Mouse (Mus musculus): ENCODE data around the gene Wfdc15a. TPM values are rescaled to one million over a fixed set of nuclear protein-coding genes. Genes with fewer than 3 reads are reported as not detected.

Gene Wfdc15a
- total and polyA plus RNA-seq, 3 experiments: 0.82 TPM; not detected in 2

- Histone ChIP-seq H3K4me3 (ENCODE audit: low read depth, low read length) (no peak overlapping the region), H3K36me3 (replicated peaks) (peaks cover 16% of the 10 kb centered on the region), H3K9me3 (replicated peaks) (no peaks in the 10 kb centered on the region), H3K27me3 (ENCODE audit: insufficient read depth, low read length) (no peaks in the 10 kb centered on the region; the same call in 1 of the 2 replicates), H3K4me1 (ENCODE audit: insufficient read depth, low read depth, low read length) (no peaks in the 10 kb centered on the region)
- no peak for DNase-seq (ENCODE audit: low spot score)
- TF ChIP-seq CTCF (IDR thresholded peaks at IDR 0.05; ENCODE audit: low read depth, low read length) (no peak), GATA2 (IDR thresholded peaks at IDR 0.05; ENCODE audit: borderline replicate concordance, low read depth, low read length) (no peak), GATA1 (IDR thresholded peaks at IDR 0.05; ENCODE audit: borderline replicate concordance, low read length) (no peak), POLR2AphosphoS5 (IDR thresholded peaks at IDR 0.05; ENCODE audit: insufficient replicate concordance, low read depth, low read length) (no peak), TAL1 (conservative IDR thresholded peaks at IDR 0.05; ENCODE audit: low read depth, low read length) (no peak)
- ATAC-seq (ENCODE audit: extremely low read depth, insufficient number of reproducible peaks, low FRiP score, poor library complexity, severe bottlenecking): no peak
Observed at GRCm38 (mm10) chr2:164161515-164162055, 38.3 kb downstream of the Wfdc15a start.

- Histone ChIP-seq H3K9me3 (replicated peaks) (no peaks in the 10 kb centered on the region), H3K4me3 (ENCODE audit: low read depth, low read length) (no peak overlapping the region), H3K4me1 (ENCODE audit: insufficient read depth, low read depth, low read length) (no peaks in the 10 kb centered on the region), H3K36me3 (replicated peaks) (peaks cover 41% of the 10 kb centered on the region), H3K27me3 (ENCODE audit: insufficient read depth, low read length) (no peaks in the 10 kb centered on the region)
- no peak for ATAC-seq (ENCODE audit: extremely low read depth, insufficient number of reproducible peaks, low FRiP score, poor library complexity, severe bottlenecking)
- DNase-seq (ENCODE audit: low spot score): no peak
- no peak for TF ChIP-seq GATA2 (IDR thresholded peaks at IDR 0.05; ENCODE audit: borderline replicate concordance, low read depth, low read length)
- TF ChIP-seq POLR2AphosphoS5 (IDR thresholded peaks at IDR 0.05; ENCODE audit: insufficient replicate concordance, low read depth, low read length): no peak
- TF ChIP-seq CTCF (IDR thresholded peaks at IDR 0.05; ENCODE audit: low read depth, low read length): no peak
- TF ChIP-seq TAL1 (conservative IDR thresholded peaks at IDR 0.05; ENCODE audit: low read depth, low read length): no peak
- no peak for TF ChIP-seq GATA1 (IDR thresholded peaks at IDR 0.05; ENCODE audit: borderline replicate concordance, low read length)
Observed at GRCm38 (mm10) chr2:164158838-164159237, 41.1 kb downstream of the Wfdc15a start.

GRCm38 (mm10) chr2:164156158-164156557 is 43.8 kb downstream of the Wfdc15a start:
- Histone ChIP-seq H3K4me3 (ENCODE audit: low read depth, low read length) (no peak overlapping the region), H3K36me3 (replicated peaks) (peaks cover 67% of the 10 kb centered on the region), H3K9me3 (replicated peaks) (no peaks in the 10 kb centered on the region), H3K27me3 (ENCODE audit: insufficient read depth, low read length) (no peaks in the 10 kb centered on the region), H3K4me1 (ENCODE audit: insufficient read depth, low read depth, low read length) (no peaks in the 10 kb centered on the region)
- no peak for DNase-seq (ENCODE audit: low spot score)
- TF ChIP-seq TAL1 (conservative IDR thresholded peaks at IDR 0.05; ENCODE audit: low read depth, low read length): no peak
- TF ChIP-seq GATA1 (IDR thresholded peaks at IDR 0.05; ENCODE audit: borderline replicate concordance, low read length): no peak
- no peak for TF ChIP-seq GATA2 (IDR thresholded peaks at IDR 0.05; ENCODE audit: borderline replicate concordance, low read depth, low read length)
- no peak for TF ChIP-seq POLR2AphosphoS5 (IDR thresholded peaks at IDR 0.05; ENCODE audit: insufficient replicate concordance, low read depth, low read length)
- no peak for TF ChIP-seq CTCF (IDR thresholded peaks at IDR 0.05; ENCODE audit: low read depth, low read length)
- no peak for ATAC-seq (ENCODE audit: extremely low read depth, insufficient number of reproducible peaks, low FRiP score, poor library complexity, severe bottlenecking)

GRCm38 (mm10) chr2:164154007-164154406 is 45.9 kb downstream of the Wfdc15a start:
- no peaks in the 10 kb centered on the region for H3K4me1 ChIP-seq (ENCODE audit: insufficient read depth, low read depth, low read length)
- no peaks in the 10 kb centered on the region for H3K27me3 ChIP-seq (ENCODE audit: insufficient read depth, low read length)
- ATAC-seq (ENCODE audit: extremely low read depth, insufficient number of reproducible peaks, low FRiP score, poor library complexity, severe bottlenecking) (no peak), DNase-seq (ENCODE audit: low spot score) (no peak)
- peaks cover 88% of the 10 kb centered on the region for H3K36me3 ChIP-seq (replicated peaks)
- no peak overlapping the region for H3K4me3 ChIP-seq (ENCODE audit: low read depth, low read length)
- H3K9me3 ChIP-seq (replicated peaks): no peaks in the 10 kb centered on the region
- no peak for TF ChIP-seq POLR2AphosphoS5 (IDR thresholded peaks at IDR 0.05; ENCODE audit: insufficient replicate concordance, low read depth, low read length)
- no peak for TF ChIP-seq GATA1 (IDR thresholded peaks at IDR 0.05; ENCODE audit: borderline replicate concordance, low read length)
- TF ChIP-seq TAL1 (conservative IDR thresholded peaks at IDR 0.05; ENCODE audit: low read depth, low read length): no peak
- no peak for TF ChIP-seq CTCF (IDR thresholded peaks at IDR 0.05; ENCODE audit: low read depth, low read length)
- TF ChIP-seq GATA2 (IDR thresholded peaks at IDR 0.05; ENCODE audit: borderline replicate concordance, low read depth, low read length): no peak

- Histone ChIP-seq H3K4me1 (ENCODE audit: insufficient read depth, low read depth, low read length) (no peaks in the 10 kb centered on the region), H3K9me3 (replicated peaks) (no peaks in the 10 kb centered on the region), H3K27me3 (ENCODE audit: insufficient read depth, low read length) (no peaks in the 10 kb centered on the region), H3K4me3 (ENCODE audit: low read depth, low read length) (no peak overlapping the region), H3K36me3 (replicated peaks) (peaks cover 96% of the 10 kb centered on the region)
- DNase-seq (ENCODE audit: low spot score): no peak
- no peak for ATAC-seq (ENCODE audit: extremely low read depth, insufficient number of reproducible peaks, low FRiP score, poor library complexity, severe bottlenecking)
- TF ChIP-seq GATA1 (IDR thresholded peaks at IDR 0.05; ENCODE audit: borderline replicate concordance, low read length) (no peak), POLR2AphosphoS5 (IDR thresholded peaks at IDR 0.05; ENCODE audit: insufficient replicate concordance, low read depth, low read length) (no peak), CTCF (IDR thresholded peaks at IDR 0.05; ENCODE audit: low read depth, low read length) (no peak), GATA2 (IDR thresholded peaks at IDR 0.05; ENCODE audit: borderline replicate concordance, low read depth, low read length) (no peak), TAL1 (conservative IDR thresholded peaks at IDR 0.05; ENCODE audit: low read depth, low read length) (no peak)
Observed at GRCm38 (mm10) chr2:164152341-164152740, 47.6 kb downstream of the Wfdc15a start.

- peaks cover 2% of the 10 kb centered on the region; the same call in 1 of the 2 replicates for H3K4me1 ChIP-seq (ENCODE audit: insufficient read depth, low read depth, low read length)
- DNase-seq (ENCODE audit: low spot score) (no peak), ATAC-seq (ENCODE audit: extremely low read depth, insufficient number of reproducible peaks, low FRiP score, poor library complexity, severe bottlenecking) (no peak)
- H3K36me3 ChIP-seq (replicated peaks): peaks cover 96% of the 10 kb centered on the region
- H3K4me3 ChIP-seq (ENCODE audit: low read depth, low read length): no peak overlapping the region
- H3K27me3 ChIP-seq (ENCODE audit: insufficient read depth, low read length): no peaks in the 10 kb centered on the region
- no peak for TF ChIP-seq POLR2AphosphoS5 (IDR thresholded peaks at IDR 0.05; ENCODE audit: insufficient replicate concordance, low read depth, low read length)
- no peak for TF ChIP-seq GATA1 (IDR thresholded peaks at IDR 0.05; ENCODE audit: borderline replicate concordance, low read length)
- TF ChIP-seq GATA2 (IDR thresholded peaks at IDR 0.05; ENCODE audit: borderline replicate concordance, low read depth, low read length): no peak
- no peak for TF ChIP-seq CTCF (IDR thresholded peaks at IDR 0.05; ENCODE audit: low read depth, low read length)
- TF ChIP-seq TAL1 (conservative IDR thresholded peaks at IDR 0.05; ENCODE audit: low read depth, low read length): no peak
- H3K9me3 ChIP-seq (replicated peaks): no peaks in the 10 kb centered on the region
Observed at GRCm38 (mm10) chr2:164150086-164150760, 49.7 kb downstream of the Wfdc15a start.

Other genes starting within 250 kb of the Wfdc15a start
- gene Ywhab, start 205.2 kb downstream of the Wfdc15a start, total RNA-seq (2014; fragmentation: Nextera tagmentation): 129 and 130 TPM in 2 replicates
- gene Ywhab, start 205.2 kb downstream of the Wfdc15a start, total RNA-seq (2017): 52.6 and 56.1 TPM in 2 replicates
- 64.3 and 79.9 TPM in 2 replicates for gene Ywhab, start 205.2 kb downstream of the Wfdc15a start, polyA plus RNA-seq (2012)
- not detected in 2 replicates for gene Pabpc1l, start 174.7 kb downstream of the Wfdc15a start, total RNA-seq (2014; fragmentation: Nextera tagmentation)
- 0.44 TPM in 1 of 2 replicates, not detected in the other for gene Pabpc1l, start 174.7 kb downstream of the Wfdc15a start, total RNA-seq (2017)
- 0.07 TPM in 1 of 2 replicates, not detected in the other for gene Pabpc1l, start 174.7 kb downstream of the Wfdc15a start, polyA plus RNA-seq (2012)
- gene Stk4, start 129.8 kb downstream of the Wfdc15a start, total RNA-seq (2014; fragmentation: Nextera tagmentation): 241 and 247 TPM in 2 replicates
- gene Stk4, start 129.8 kb downstream of the Wfdc15a start, total RNA-seq (2017): 214 and 225 TPM in 2 replicates
- gene Stk4, start 129.8 kb downstream of the Wfdc15a start, polyA plus RNA-seq (2012): 51.0 and 86.5 TPM in 2 replicates
- 57.3 and 61.0 TPM in 2 replicates for gene Tomm34, start 129.0 kb downstream of the Wfdc15a start, total RNA-seq (2014; fragmentation: Nextera tagmentation)
- 63.0 and 65.3 TPM in 2 replicates for gene Tomm34, start 129.0 kb downstream of the Wfdc15a start, total RNA-seq (2017)
- gene Tomm34, start 129.0 kb downstream of the Wfdc15a start, polyA plus RNA-seq (2012): 36.3 and 48.2 TPM in 2 replicates
- not detected in 2 replicates for gene Kcns1, start 29.0 kb downstream of the Wfdc15a start, total RNA-seq (2014; fragmentation: Nextera tagmentation)
- gene Kcns1, start 29.0 kb downstream of the Wfdc15a start, total RNA-seq (2017): not detected in 2 replicates
- not detected in 2 replicates for gene Kcns1, start 29.0 kb downstream of the Wfdc15a start, polyA plus RNA-seq (2012)
- gene Wfdc5, start 17.4 kb downstream of the Wfdc15a start, total RNA-seq (2014; fragmentation: Nextera tagmentation): not detected in 2 replicates
- gene Wfdc5, start 17.4 kb downstream of the Wfdc15a start, total RNA-seq (2017): 0.33 TPM in 1 of 2 replicates, not detected in the other
- gene Wfdc5, start 17.4 kb downstream of the Wfdc15a start, polyA plus RNA-seq (2012): not detected in 2 replicates
- gene Wfdc12, start 9.5 kb downstream of the Wfdc15a start, total RNA-seq (2014; fragmentation: Nextera tagmentation): not detected in 2 replicates
- gene Wfdc12, start 9.5 kb downstream of the Wfdc15a start, total RNA-seq (2017): not detected in 2 replicates
- gene Wfdc12, start 9.5 kb downstream of the Wfdc15a start, polyA plus RNA-seq (2012): not detected in 2 replicates
- gene Wfdc15b, start 21.5 kb upstream of the Wfdc15a start, total RNA-seq (2014; fragmentation: Nextera tagmentation): not detected in 2 replicates
- gene Wfdc15b, start 21.5 kb upstream of the Wfdc15a start, total RNA-seq (2017): not detected in 2 replicates
- not detected in 2 replicates for gene Wfdc15b, start 21.5 kb upstream of the Wfdc15a start, polyA plus RNA-seq (2012)
- gene Svs2, start 38.3 kb upstream of the Wfdc15a start, total RNA-seq (2014; fragmentation: Nextera tagmentation): not detected in 2 replicates
- gene Svs2, start 38.3 kb upstream of the Wfdc15a start, total RNA-seq (2017): 0.11 TPM in 1 of 2 replicates, not detected in the other
- gene Svs2, start 38.3 kb upstream of the Wfdc15a start, polyA plus RNA-seq (2012): not detected in 2 replicates
- not detected in 2 replicates for gene Svs3b, start 56.5 kb upstream of the Wfdc15a start, total RNA-seq (2014; fragmentation: Nextera tagmentation)
- not detected in 2 replicates for gene Svs3b, start 56.5 kb upstream of the Wfdc15a start, total RNA-seq (2017)
- gene Svs3b, start 56.5 kb upstream of the Wfdc15a start, polyA plus RNA-seq (2012): not detected in 2 replicates
- not detected in 2 replicates for gene Svs4, start 78.3 kb upstream of the Wfdc15a start, total RNA-seq (2014; fragmentation: Nextera tagmentation)
- gene Svs4, start 78.3 kb upstream of the Wfdc15a start, total RNA-seq (2017): 0.29 TPM in 1 of 2 replicates, not detected in the other
- gene Svs4, start 78.3 kb upstream of the Wfdc15a start, polyA plus RNA-seq (2012): not detected in 2 replicates
- not detected in 2 replicates for gene Svs3a, start 89.1 kb upstream of the Wfdc15a start, total RNA-seq (2014; fragmentation: Nextera tagmentation)
- 0.11 TPM in 1 of 2 replicates, not detected in the other for gene Svs3a, start 89.1 kb upstream of the Wfdc15a start, total RNA-seq (2017)
- gene Svs3a, start 89.1 kb upstream of the Wfdc15a start, polyA plus RNA-seq (2012): not detected in 2 replicates
- gene Svs6, start 116.6 kb upstream of the Wfdc15a start, total RNA-seq (2014; fragmentation: Nextera tagmentation): not detected in 2 replicates
- gene Svs6, start 116.6 kb upstream of the Wfdc15a start, total RNA-seq (2017): not detected in 2 replicates
- not detected in 2 replicates for gene Svs6, start 116.6 kb upstream of the Wfdc15a start, polyA plus RNA-seq (2012)
- not detected in 2 replicates for gene Svs5, start 132.6 kb upstream of the Wfdc15a start, total RNA-seq (2014; fragmentation: Nextera tagmentation)
- gene Svs5, start 132.6 kb upstream of the Wfdc15a start, total RNA-seq (2017): not detected in 2 replicates
- not detected in 2 replicates for gene Svs5, start 132.6 kb upstream of the Wfdc15a start, polyA plus RNA-seq (2012)
- gene Slpi, start 189.0 kb upstream of the Wfdc15a start, total RNA-seq (2014; fragmentation: Nextera tagmentation): not detected in 2 replicates
- gene Slpi, start 189.0 kb upstream of the Wfdc15a start, total RNA-seq (2017): not detected in 2 replicates
- not detected in 2 replicates for gene Slpi, start 189.0 kb upstream of the Wfdc15a start, polyA plus RNA-seq (2012)
- not detected in 2 replicates for gene Rbpjl, start 203.0 kb upstream of the Wfdc15a start, total RNA-seq (2014; fragmentation: Nextera tagmentation)
- 0.11 TPM in 1 of 2 replicates, not detected in the other for gene Rbpjl, start 203.0 kb upstream of the Wfdc15a start, total RNA-seq (2017)
- gene Rbpjl, start 203.0 kb upstream of the Wfdc15a start, polyA plus RNA-seq (2012): not detected in 2 replicates
- gene Matn4, start 205.0 kb upstream of the Wfdc15a start, total RNA-seq (2014; fragmentation: Nextera tagmentation): not detected in 2 replicates
- gene Matn4, start 205.0 kb upstream of the Wfdc15a start, total RNA-seq (2017): under 0.01 and 0.06 TPM in 2 replicates
- not detected in 2 replicates for gene Matn4, start 205.0 kb upstream of the Wfdc15a start, polyA plus RNA-seq (2012)
- not detected in 2 replicates for gene Sdc4, start 243.8 kb upstream of the Wfdc15a start, total RNA-seq (2014; fragmentation: Nextera tagmentation)
- 0.11 TPM in 1 of 2 replicates, not detected in the other for gene Sdc4, start 243.8 kb upstream of the Wfdc15a start, total RNA-seq (2017)
- gene Sdc4, start 243.8 kb upstream of the Wfdc15a start, polyA plus RNA-seq (2012): not detected in 2 replicates

Measured in G1E (cell line).